In genomic region chr7:25636373-25636772, GRCm38 (mm10) we compare ENCODE assay signal across 16 mouse cellular contexts. TPM values are rescaled to one million over a fixed set of nuclear protein-coding genes. Genes with fewer than 3 reads are reported as not detected.
DNase-seq lines count a peak whose midpoint lies in the region; ATAC-seq lines count a peak whose summit lies in the region.
"Had no signal": no experiment of that assay in that cellular context is flagged by ENCODE, and none has a peak within 500 bp of the region (broad histone marks: within the 10 kb centered on the region; RNA-seq: fewer than 3 reads in every experiment).

No protein-coding gene starts in this region.

- H3K27ac ChIP-seq in liver, embryonic 16.5 days (ENCODE audit: low read length) = peak overlapping the region; percentile 41; the same call in 1 of the 2 replicates
- no peak overlapping the region for H3K27ac ChIP-seq in forebrain, embryonic 15.5 days (replicated peaks)
- no peak overlapping the region for H3K27ac ChIP-seq in forebrain, embryonic 14.5 days (ENCODE audit: low read depth, low read length)
- H3K27ac ChIP-seq: hindbrain, embryonic 12.5 days had no signal

- ATAC-seq in liver, embryonic 16.5 days (ENCODE audit: low read depth) = no peak
- no peak for ATAC-seq in forebrain, embryonic 15.5 days (replicated peaks)
- ATAC-seq in forebrain, embryonic 14.5 days = no peak

- no peak overlapping the region for H3K4me2 ChIP-seq in liver, embryonic 16.5 days (ENCODE audit: low read depth, low read length)
- no peak overlapping the region for H3K4me2 ChIP-seq in forebrain, embryonic 15.5 days (replicated peaks)
- no peak overlapping the region for H3K4me2 ChIP-seq in forebrain, embryonic 14.5 days (ENCODE audit: low read length)
- H3K4me2 ChIP-seq: hindbrain, embryonic 12.5 days; midbrain, embryonic 11.5 days had no signal

- H3K4me1 ChIP-seq in liver, embryonic 16.5 days (ENCODE audit: control insufficient read depth, low read depth, low read length) = no peaks in the 10 kb centered on the region
- H3K4me1 ChIP-seq in forebrain, embryonic 15.5 days = 0 out of 2 replicates have a peak, but pooled peaks cover 5% of the 10 kb centered on the region
- H3K4me1 ChIP-seq in forebrain, embryonic 14.5 days (ENCODE audit: control insufficient read depth, insufficient read depth, low read length) = no peaks in the 10 kb centered on the region
- H3K4me1 ChIP-seq: hindbrain, embryonic 12.5 days had no signal

- no peak overlapping the region for H3K9ac ChIP-seq in liver, embryonic 16.5 days (ENCODE audit: low read depth, low read length)
- H3K9ac ChIP-seq in forebrain, embryonic 15.5 days (replicated peaks) = no peak overlapping the region
- no peak overlapping the region for H3K9ac ChIP-seq in forebrain, embryonic 14.5 days (ENCODE audit: low read length)
- H3K9ac ChIP-seq: hindbrain, embryonic 12.5 days had no signal

- H3K9me3 ChIP-seq in liver, embryonic 16.5 days (replicated peaks; ENCODE audit: control insufficient read depth, low read length) = no peaks in the 10 kb centered on the region
- H3K9me3 ChIP-seq in forebrain, embryonic 15.5 days = no peaks in the 10 kb centered on the region
- H3K9me3 ChIP-seq in forebrain, embryonic 14.5 days (replicated peaks; ENCODE audit: control insufficient read depth, low read length) = no peaks in the 10 kb centered on the region
- H3K9me3 ChIP-seq: hindbrain, embryonic 12.5 days had no signal

- H3K27me3 ChIP-seq in liver, embryonic 16.5 days (ENCODE audit: control insufficient read depth, insufficient read depth, low read depth, low read length) = no peaks in the 10 kb centered on the region
- H3K27me3 ChIP-seq in forebrain, embryonic 15.5 days = no peaks in the 10 kb centered on the region
- H3K27me3 ChIP-seq in forebrain, embryonic 14.5 days (replicated peaks; ENCODE audit: control insufficient read depth, insufficient read depth, low read length) = no peaks in the 10 kb centered on the region
- H3K27me3 ChIP-seq: hindbrain, embryonic 12.5 days had no signal

- H3K4me3 ChIP-seq in liver, embryonic 16.5 days (ENCODE audit: low read depth, low read length) = no peak overlapping the region
- no peak overlapping the region for H3K4me3 ChIP-seq in forebrain, embryonic 15.5 days
- no peak overlapping the region for H3K4me3 ChIP-seq in forebrain, embryonic 14.5 days (ENCODE audit: low read depth, low read length)
- H3K4me3 ChIP-seq: erythroblast, embryonic 14.5 days; hindbrain, embryonic 12.5 days had no signal

- H3K36me3 ChIP-seq in liver, embryonic 16.5 days (ENCODE audit: control insufficient read depth, insufficient read depth) = no peaks in the 10 kb centered on the region; the same call in 1 of the 2 replicates
- peaks cover 4% of the 10 kb centered on the region; the same call in 1 of the 2 replicates for H3K36me3 ChIP-seq in forebrain, embryonic 15.5 days
- peaks cover 40% of the 10 kb centered on the region for H3K36me3 ChIP-seq in forebrain, embryonic 14.5 days (ENCODE audit: control insufficient read depth, insufficient read depth, low read length)

- no peak for DNase-seq in liver
- peak; percentile 42 for DNase-seq in MN1 (ENCODE audit: low spot score)
- DNase-seq in naive thymus-derived CD4-positive, alpha-beta T cell, adult 2 months (ENCODE audit: low read depth) = peak; percentile 39
- DNase-seq in thymus, postnatal 0 days (ENCODE audit: low spot score) = peak; percentile 56
- no peak for DNase-seq in forebrain, embryonic 14.5 days (ENCODE audit: low spot score)
- DNase-seq: cerebellum, adult 2 months; layer of hippocampus, adult 9-11 months; retina, postnatal 1 day had no signal

- 39% methylated on average over 3 of the region's 3 CpGs for WGBS in liver, embryonic 16.5 days (ENCODE audit: insufficient replicate concordance)
- 75% methylated on average over 3 of the region's 3 CpGs for WGBS in forebrain, embryonic 15.5 days
- WGBS in forebrain, embryonic 14.5 days = 75% methylated on average over 3 of the region's 3 CpGs

RNA-seq across cellular contexts. Expression of gene B3gnt8, which starts 9.9 kb away (rescaled TPM):
- 2.9 and 3.1 TPM in 2 replicates for polyA plus RNA-seq in liver, embryonic 16.5 days (2015; fragmentation: Nextera tagmentation; extraction: Ambion mirVana)
- polyA plus RNA-seq in thymus, postnatal 0 days (2015; fragmentation: Nextera tagmentation; extraction: Ambion mirVana) = 13.1 and 13.4 TPM in 2 replicates
- 0.38 and 0.50 TPM in 2 replicates for polyA plus RNA-seq in forebrain, embryonic 15.5 days (2015; fragmentation: Nextera tagmentation; extraction: Ambion mirVana)
- polyA plus RNA-seq in forebrain, embryonic 14.5 days (2014; fragmentation: Nextera tagmentation; extraction: Ambion mirVana) = 0.43 and 0.58 TPM in 2 replicates

RNA-seq across cellular contexts. Expression of gene Dmac2, which starts 17.2 kb away (rescaled TPM):
- 8.1 and 8.9 TPM in 2 replicates for polyA plus RNA-seq in liver, embryonic 16.5 days (2015; fragmentation: Nextera tagmentation; extraction: Ambion mirVana)
- polyA plus RNA-seq in thymus, postnatal 0 days (2015; fragmentation: Nextera tagmentation; extraction: Ambion mirVana) = 36.2 and 40.3 TPM in 2 replicates
- polyA plus RNA-seq in forebrain, embryonic 15.5 days (2015; fragmentation: Nextera tagmentation; extraction: Ambion mirVana) = 32.1 and 36.3 TPM in 2 replicates
- polyA plus RNA-seq in forebrain, embryonic 14.5 days (2014; fragmentation: Nextera tagmentation; extraction: Ambion mirVana) = 29.9 and 36.0 TPM in 2 replicates

RNA-seq across cellular contexts. Expression of gene Erich4, which starts 20.7 kb away (rescaled TPM):
- polyA plus RNA-seq in liver, embryonic 16.5 days (2015; fragmentation: Nextera tagmentation; extraction: Ambion mirVana) = 0.63 and 0.65 TPM in 2 replicates
- polyA plus RNA-seq in thymus, postnatal 0 days (2015; fragmentation: Nextera tagmentation; extraction: Ambion mirVana) = not detected in 2 replicates
- not detected in 2 replicates for polyA plus RNA-seq in forebrain, embryonic 15.5 days (2015; fragmentation: Nextera tagmentation; extraction: Ambion mirVana)
- polyA plus RNA-seq in forebrain, embryonic 14.5 days (2014; fragmentation: Nextera tagmentation; extraction: Ambion mirVana) = not detected in 2 replicates
- polyA plus RNA-seq: erythroblast, embryonic 14.5 days; heart, embryonic 14.5 days; hindbrain, embryonic 12.5 days; midbrain, embryonic 11.5 days; neural tube, embryonic 11.5 days; stomach, embryonic 14.5 days had no signal

RNA-seq across cellular contexts. Expression of gene Bckdha, which starts 22.4 kb away (rescaled TPM):
- 36.7 and 43.1 TPM in 2 replicates for polyA plus RNA-seq in liver, embryonic 16.5 days (2015; fragmentation: Nextera tagmentation; extraction: Ambion mirVana)
- polyA plus RNA-seq in thymus, postnatal 0 days (2015; fragmentation: Nextera tagmentation; extraction: Ambion mirVana) = 63.8 and 69.1 TPM in 2 replicates
- polyA plus RNA-seq in forebrain, embryonic 15.5 days (2015; fragmentation: Nextera tagmentation; extraction: Ambion mirVana) = 57.8 and 62.1 TPM in 2 replicates
- 65.1 and 69.7 TPM in 2 replicates for polyA plus RNA-seq in forebrain, embryonic 14.5 days (2014; fragmentation: Nextera tagmentation; extraction: Ambion mirVana)

RNA-seq across cellular contexts. Expression of gene Exosc5, which starts 22.6 kb away (rescaled TPM):
- polyA plus RNA-seq in liver, embryonic 16.5 days (2015; fragmentation: Nextera tagmentation; extraction: Ambion mirVana) = 39.1 and 40.7 TPM in 2 replicates
- 146 and 147 TPM in 2 replicates for polyA plus RNA-seq in thymus, postnatal 0 days (2015; fragmentation: Nextera tagmentation; extraction: Ambion mirVana)
- polyA plus RNA-seq in forebrain, embryonic 15.5 days (2015; fragmentation: Nextera tagmentation; extraction: Ambion mirVana) = 50.5 and 51.8 TPM in 2 replicates
- polyA plus RNA-seq in forebrain, embryonic 14.5 days (2014; fragmentation: Nextera tagmentation; extraction: Ambion mirVana) = 49.4 and 53.9 TPM in 2 replicates

Comparison
In these comparisons a context has a peak if more than half of its experiments do, and no peak if none do; other contexts are left out.
1. DNase-seq: peak in MN1 (single experiment), naive thymus-derived CD4-positive, alpha-beta T cell, adult 2 months (single experiment) and thymus, postnatal 0 days (single experiment); none in liver (single experiment) and forebrain, embryonic 14.5 days (single experiment).